In the genomic region with DNA sequence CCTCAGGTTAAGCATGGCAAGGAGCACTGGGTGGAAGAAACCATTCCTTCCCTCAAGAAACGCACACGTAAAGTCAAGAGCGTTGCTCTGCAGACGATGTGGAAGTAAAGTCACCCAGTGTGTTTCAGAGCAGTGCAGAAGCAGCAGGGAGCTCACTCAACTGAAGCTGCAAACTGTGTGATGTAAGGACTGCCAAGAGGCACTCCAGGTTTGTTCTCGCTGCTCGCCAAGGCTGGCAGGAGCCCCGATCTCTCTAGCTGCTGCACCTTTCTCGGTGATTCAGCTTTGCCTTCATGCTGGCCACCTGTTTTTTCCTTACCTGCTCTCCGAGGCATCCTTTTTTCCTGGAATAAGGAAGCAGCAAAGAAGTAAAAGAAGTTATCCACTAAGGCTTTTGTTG, we compare ENCODE assay signal across 29 mouse cellular contexts.
DNase-seq lines count a peak whose midpoint lies in the region; ATAC-seq and TF ChIP-seq lines count a peak whose summit lies in the region.
"Had no signal": no experiment of that assay in that cellular context is flagged by ENCODE, and none has a peak within 500 bp of the region (broad histone marks: within the 10 kb centered on the region; RNA-seq: fewer than 3 reads in every experiment).

No protein-coding gene starts in this region.

- TF ChIP-seq POLR2A in cerebellum, adult 2 months (IDR thresholded peaks at IDR 0.05; ENCODE audit: borderline replicate concordance, insufficient read depth, low read length): no peak

- no peak overlapping the region for H3K4me2 ChIP-seq in forebrain, postnatal 0 days (ENCODE audit: low read depth)
- H3K4me2 ChIP-seq in forebrain, embryonic 11.5 days (ENCODE audit: low read depth, low read length, severe bottlenecking): no peak overlapping the region
- H3K4me2 ChIP-seq: forebrain, embryonic 12.5 days; heart, embryonic 11.5 days; hindbrain, embryonic 13.5 days; limb, embryonic 15.5 days; liver, embryonic 13.5 days had no signal

- 8% methylated on average over 9 of the region's 9 CpGs for whole genome bisulfite sequencing in cerebellum, adult 2 months
- 59% methylated on average over 9 of the region's 9 CpGs for WGBS in forebrain, postnatal 0 days
- WGBS in forebrain, embryonic 11.5 days: 87% methylated on average over 9 of the region's 9 CpGs

- DNase-seq in cerebellum, adult 2 months: peak; percentile 18 to 48
- DNase-seq in cerebellum, adult 11 months: no peak
- DNase-seq in forebrain, postnatal 0 days: peak; percentile 26
- DNase-seq in forebrain, embryonic 11.5 days (ENCODE audit: low spot score): no peak
- DNase-seq in layer of hippocampus, adult 9-11 months: peak; percentile 12
- DNase-seq in layer of hippocampus, adult 9-10 months (ENCODE audit: low spot score): no peak
- DNase-seq in gastrocnemius, postnatal 25 days: peak; percentile 24
- DNase-seq: adrenal gland, adult 2 months; adrenal gland, postnatal 36 days; heart, adult 18-20 months; heart, postnatal 4 days; kidney, adult 8-10 months; liver, embryonic 13.5 days; lung, adult 18-20 months; lung, postnatal 10 days; midbrain, embryonic 14.5 days; retina, postnatal 1 day; spleen, adult 18-20 months; thymus, postnatal 14 days had no signal

- no peaks in the 10 kb centered on the region for H3K36me3 ChIP-seq in forebrain, postnatal 0 days (ENCODE audit: insufficient read depth)
- H3K36me3 ChIP-seq in forebrain, embryonic 11.5 days (ENCODE audit: control insufficient read depth, insufficient read depth, low read length): no peaks in the 10 kb centered on the region
- H3K36me3 ChIP-seq: forebrain, embryonic 12.5 days; hindbrain, embryonic 13.5 days; limb, embryonic 10.5 days; limb, embryonic 15.5 days; liver, embryonic 13.5 days had no signal

- no peaks in the 10 kb centered on the region for H3K27me3 ChIP-seq in cerebellum, adult 2 months (ENCODE audit: control insufficient read depth, insufficient read depth, low read length)
- no peaks in the 10 kb centered on the region for H3K27me3 ChIP-seq in forebrain, postnatal 0 days (ENCODE audit: insufficient read depth, low read length)
- H3K27me3 ChIP-seq in forebrain, embryonic 11.5 days (ENCODE audit: control insufficient read depth, insufficient read depth, low read length): no peaks in the 10 kb centered on the region
- H3K27me3 ChIP-seq: CH12.LX; limb, embryonic 15.5 days; liver, embryonic 13.5 days had no signal

- TF ChIP-seq CTCF in cerebellum, adult 2 months (IDR thresholded peaks at IDR 0.05; ENCODE audit: borderline replicate concordance, insufficient read depth, low read depth, low read length): no peak
- no peak for TF ChIP-seq CTCF in forebrain, postnatal 0 days (IDR thresholded peaks at IDR 0.05; ENCODE audit: low read depth)

- no peak overlapping the region for H3K4me3 ChIP-seq in cerebellum, adult 2 months (replicated peaks; ENCODE audit: insufficient read depth, low read depth, low read length)
- no peak overlapping the region for H3K4me3 ChIP-seq in forebrain, postnatal 0 days (ENCODE audit: low read depth, low read length)
- no peak overlapping the region for H3K4me3 ChIP-seq in forebrain, embryonic 11.5 days (ENCODE audit: low read depth, low read length)
- H3K4me3 ChIP-seq: erythroblast, embryonic 14.5 days; forebrain, embryonic 12.5 days; hindbrain, embryonic 13.5 days; limb, embryonic 10.5 days; limb, embryonic 15.5 days; liver, embryonic 13.5 days had no signal

- H3K9ac ChIP-seq in forebrain, postnatal 0 days: no peak overlapping the region
- H3K9ac ChIP-seq in forebrain, embryonic 11.5 days (ENCODE audit: low read length): no peak overlapping the region
- H3K9ac ChIP-seq: forebrain, embryonic 12.5 days; hindbrain, embryonic 13.5 days; limb, embryonic 15.5 days; liver, embryonic 13.5 days had no signal

- H3K9me3 ChIP-seq in forebrain, postnatal 0 days (ENCODE audit: low read length): no peaks in the 10 kb centered on the region
- no peaks in the 10 kb centered on the region for H3K9me3 ChIP-seq in forebrain, embryonic 11.5 days (ENCODE audit: control insufficient read depth, low read length)
- H3K9me3 ChIP-seq: forebrain, embryonic 12.5 days; hindbrain, embryonic 13.5 days; limb, embryonic 10.5 days; limb, embryonic 15.5 days; liver, embryonic 13.5 days had no signal

- 0 out of 2 replicates have a peak, but pooled peaks cover 3% of the 10 kb centered on the region for H3K4me1 ChIP-seq in cerebellum, adult 2 months (ENCODE audit: control insufficient read depth, insufficient read depth, low read length)
- no peaks in the 10 kb centered on the region for H3K4me1 ChIP-seq in forebrain, postnatal 0 days (ENCODE audit: insufficient read depth)
- H3K4me1 ChIP-seq in forebrain, embryonic 11.5 days (replicated peaks; ENCODE audit: control insufficient read depth, insufficient read depth, low read length): no peaks in the 10 kb centered on the region
- H3K4me1 ChIP-seq: forebrain, embryonic 12.5 days; hindbrain, embryonic 13.5 days; limb, embryonic 15.5 days; liver, embryonic 13.5 days had no signal

- H3K27ac ChIP-seq in cerebellum, adult 2 months (ENCODE audit: insufficient read depth, low read length): no peak overlapping the region
- H3K27ac ChIP-seq in forebrain, postnatal 0 days (ENCODE audit: low read depth, low read length): no peak overlapping the region
- H3K27ac ChIP-seq in forebrain, embryonic 11.5 days (ENCODE audit: low read depth, low read length): no peak overlapping the region
- H3K27ac ChIP-seq: forebrain, embryonic 12.5 days; hindbrain, embryonic 13.5 days; kidney, postnatal 0 days; limb, embryonic 10.5 days; limb, embryonic 15.5 days; liver, embryonic 13.5 days had no signal

- ATAC-seq in forebrain, postnatal 0 days: no peak
- ATAC-seq in forebrain, embryonic 11.5 days (replicated peaks; ENCODE audit: low FRiP score): no peak
- ATAC-seq: activated CD4-positive, CD25-positive, alpha-beta regulatory T cell, adult 4 months; intestine, embryonic 16.5 days had no signal

Comparison
In these comparisons a context has a peak if more than half of its experiments do, and no peak if none do; other contexts are left out.
1. DNase-seq: peak in cerebellum, adult 2 months (2 of 2), forebrain, postnatal 0 days (single experiment), layer of hippocampus, adult 9-11 months (single experiment) and gastrocnemius, postnatal 25 days (single experiment); none in cerebellum, adult 11 months (single experiment), forebrain, embryonic 11.5 days (single experiment) and layer of hippocampus, adult 9-10 months (single experiment).